Mouse (Mus musculus): ENCODE results near the gene Smarca4. TPM values are rescaled to one million over a fixed set of nuclear protein-coding genes. Genes with fewer than 3 reads are reported as not detected.

Smarca4 gene
- polyA plus RNA-seq, 1 experiment from 2014 or later, result 102 TPM

DNA sequence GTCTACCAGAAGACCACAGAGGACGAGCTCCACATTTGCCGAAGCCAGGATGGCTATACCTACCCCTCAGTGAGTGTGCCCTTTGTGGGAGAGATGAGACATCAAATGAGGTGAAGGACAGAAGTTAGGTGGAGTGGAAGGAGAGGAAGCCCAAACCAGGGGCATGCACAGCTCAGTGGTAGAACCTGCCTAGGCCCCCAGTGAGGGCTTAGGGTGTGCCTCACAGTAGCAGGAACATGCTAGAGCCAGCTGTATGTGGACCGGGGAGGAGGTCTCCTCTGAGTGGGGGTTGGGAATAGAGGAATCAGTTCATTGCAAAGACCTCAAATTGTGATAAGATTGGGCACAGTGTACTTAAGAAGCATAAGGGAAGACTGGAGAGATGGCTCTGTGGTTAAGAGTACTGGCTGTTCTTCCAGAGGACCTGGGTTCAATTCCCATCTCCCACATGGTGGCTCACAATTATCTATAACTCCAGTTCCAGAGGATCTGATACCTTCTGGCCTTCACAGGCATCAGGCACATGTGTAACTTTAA lies 131.3 kb downstream of the Smarca4 start:
- Histone ChIP-seq H3K27me3 (no peaks in the 10 kb centered on the region), H3K27ac (no peak overlapping the region), H3K9ac (no peak overlapping the region), H3K36me3 (peaks cover 79% of the 10 kb centered on the region), H3K4me2 (no peak overlapping the region), H3K4me3 (no peak overlapping the region), H3K4me1 (peaks cover 6% of the 10 kb centered on the region), H3K9me3 (no peaks in the 10 kb centered on the region)
- ATAC-seq (ENCODE audit: insufficient number of reproducible peaks, insufficient read depth, low FRiP score, low TSS enrichment, low read depth), result no peak
- WGBS, result 88% methylated on average over 3 of the region's 3 CpGs

DNA sequence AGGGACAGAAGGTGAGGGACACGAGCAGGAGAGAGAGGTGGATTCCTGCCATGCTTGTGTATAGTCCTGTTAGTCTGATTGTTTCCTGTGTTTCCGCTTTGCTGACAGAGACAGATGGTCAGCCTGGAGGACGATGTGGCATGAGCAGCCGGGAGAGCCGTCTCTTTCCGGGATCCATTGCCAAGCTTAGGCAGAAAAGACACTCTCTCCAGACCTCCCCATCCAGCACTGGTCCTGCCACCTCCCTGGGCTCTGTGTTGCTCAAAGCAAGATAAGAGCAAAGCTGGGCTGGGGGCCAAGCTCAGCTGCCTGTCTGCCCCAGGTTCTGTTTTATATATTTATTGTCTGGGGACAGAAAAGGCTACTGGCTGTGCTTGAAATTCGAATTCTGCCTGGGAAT lies 132.1 kb downstream of the Smarca4 start:
- no peak for ATAC-seq (ENCODE audit: insufficient number of reproducible peaks, insufficient read depth, low FRiP score, low TSS enrichment, low read depth)
- peaks cover 72% of the 10 kb centered on the region for H3K36me3 ChIP-seq

DNA sequence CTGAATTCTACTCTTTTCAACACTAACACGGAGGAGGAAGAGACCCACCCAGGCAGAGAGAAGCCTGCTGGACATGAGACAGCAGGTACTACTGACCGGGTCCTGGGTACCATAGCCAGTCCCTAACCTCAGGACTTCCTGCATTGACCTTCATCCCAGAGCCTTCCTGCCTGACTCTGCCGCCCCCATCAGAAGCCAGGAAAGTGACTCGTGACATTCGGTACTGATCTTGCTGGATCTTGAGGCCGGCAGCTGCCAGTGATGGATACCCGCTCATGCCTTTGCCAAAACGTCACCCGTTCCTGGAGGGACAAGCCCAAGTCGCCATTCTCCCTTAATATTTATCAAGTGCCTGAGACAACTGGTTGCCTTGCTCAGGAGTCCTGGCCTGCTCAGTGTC lies 132.5 kb downstream of the Smarca4 start:
- no peak overlapping the region for H3K4me2 ChIP-seq
- H3K4me1 ChIP-seq, result peaks cover 9% of the 10 kb centered on the region
- H3K9me3 ChIP-seq, result no peaks in the 10 kb centered on the region
- no peaks in the 10 kb centered on the region for H3K27me3 ChIP-seq
- no peak for ATAC-seq (ENCODE audit: insufficient number of reproducible peaks, insufficient read depth, low FRiP score, low TSS enrichment, low read depth)
- 87% methylated on average over 10 of the region's 10 CpGs for WGBS
- no peak overlapping the region for H3K9ac ChIP-seq
- peaks cover 71% of the 10 kb centered on the region for H3K36me3 ChIP-seq
- no peak overlapping the region for H3K4me3 ChIP-seq
- H3K27ac ChIP-seq, result no peak overlapping the region; the same call in 1 of the 2 replicates

More for the DNA sequence above, 132.1 kb downstream of the Smarca4 start:
- WGBS, result 79% methylated on average over 7 of the region's 7 CpGs
- H3K27ac ChIP-seq, result no peak overlapping the region
- no peak overlapping the region for H3K4me2 ChIP-seq
- no peaks in the 10 kb centered on the region for H3K27me3 ChIP-seq
- no peaks in the 10 kb centered on the region for H3K9me3 ChIP-seq
- H3K9ac ChIP-seq, result no peak overlapping the region
- H3K4me1 ChIP-seq, result peaks cover 9% of the 10 kb centered on the region
- no peak overlapping the region for H3K4me3 ChIP-seq

DNA sequence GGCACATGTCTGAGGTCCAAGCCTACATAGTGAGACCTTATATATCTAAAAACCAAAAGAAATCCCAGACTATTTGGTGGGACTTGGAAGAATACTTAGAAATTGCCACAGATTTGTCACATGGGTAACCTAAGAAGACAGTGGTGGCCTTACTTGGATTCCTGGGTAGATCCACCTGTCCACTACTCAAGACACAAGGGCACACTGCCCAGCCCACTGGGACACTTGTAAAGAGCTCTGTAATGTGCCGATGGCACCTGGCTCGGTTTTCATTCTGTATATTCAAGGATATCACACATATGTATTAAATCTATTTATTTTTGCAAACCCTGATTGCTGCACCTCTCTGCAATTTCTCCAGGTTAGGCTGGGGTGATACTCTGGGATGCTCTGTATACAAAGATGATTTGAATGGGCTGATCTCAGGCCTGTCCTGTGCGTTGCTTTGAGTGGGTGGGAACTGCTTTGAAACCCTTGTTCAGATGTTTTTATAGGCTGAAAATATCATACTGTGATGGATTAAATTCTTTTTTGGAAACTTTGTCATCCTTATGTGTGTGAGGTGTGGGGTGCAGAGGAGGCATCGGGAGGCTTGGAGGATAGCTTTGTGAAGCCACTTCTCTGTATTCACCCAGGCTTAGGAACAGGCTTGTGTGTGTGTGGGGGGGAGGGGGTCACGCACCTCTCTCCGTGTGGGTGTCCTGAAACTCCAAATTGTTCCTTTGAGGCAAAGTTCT lies 133.6 kb downstream of the Smarca4 start:
- H3K36me3 ChIP-seq, result peaks cover 67% of the 10 kb centered on the region
- H3K27me3 ChIP-seq, result no peaks in the 10 kb centered on the region
- ATAC-seq (ENCODE audit: insufficient number of reproducible peaks, insufficient read depth, low FRiP score, low TSS enrichment, low read depth), result no peak
- peaks cover 13% of the 10 kb centered on the region for H3K4me1 ChIP-seq
- WGBS, result 78% methylated on average over 6 of the region's 6 CpGs
- H3K4me2 ChIP-seq, result no peak overlapping the region
- H3K9me3 ChIP-seq, result no peaks in the 10 kb centered on the region
- H3K9ac ChIP-seq, result no peak overlapping the region
- no peak overlapping the region; the same call in 1 of the 2 replicates for H3K27ac ChIP-seq
- H3K4me3 ChIP-seq, result no peak overlapping the region

DNA sequence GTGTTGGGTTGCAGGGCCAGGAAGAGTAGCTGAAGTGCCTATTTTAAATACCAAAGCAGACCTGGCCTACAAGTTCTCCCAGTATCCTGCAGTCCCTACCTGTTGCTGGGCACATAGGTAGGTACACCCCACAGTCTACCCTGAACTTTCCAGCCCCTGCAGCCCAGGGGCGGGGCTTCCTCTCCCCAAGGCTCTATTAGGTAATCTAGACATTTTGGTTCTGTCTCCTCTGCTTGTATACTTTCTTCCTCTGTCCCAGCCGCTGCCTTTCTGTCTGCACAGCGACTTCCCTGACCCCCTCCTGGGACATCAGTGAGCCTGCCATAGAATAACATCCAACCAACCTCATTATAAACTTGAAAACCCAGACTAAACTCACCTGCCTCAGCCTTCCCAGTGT lies 134.4 kb downstream of the Smarca4 start:
- H3K9ac ChIP-seq, result no peak overlapping the region
- H3K4me3 ChIP-seq, result no peak overlapping the region
- peaks cover 13% of the 10 kb centered on the region for H3K4me1 ChIP-seq
- no peaks in the 10 kb centered on the region for H3K27me3 ChIP-seq
- 65% methylated on average over 3 of the region's 3 CpGs for WGBS
- no peaks in the 10 kb centered on the region for H3K9me3 ChIP-seq
- no peak for ATAC-seq (ENCODE audit: insufficient number of reproducible peaks, insufficient read depth, low FRiP score, low TSS enrichment, low read depth)
- peaks cover 61% of the 10 kb centered on the region for H3K36me3 ChIP-seq
- no peak overlapping the region for H3K4me2 ChIP-seq
- no peak overlapping the region for H3K27ac ChIP-seq

GRCm38 (mm10) chr9:21751347-21751746 lies 135.4 kb downstream of the Smarca4 start:
- Histone ChIP-seq H3K4me1 (peaks cover 13% of the 10 kb centered on the region), H3K9me3 (no peaks in the 10 kb centered on the region), H3K36me3 (peaks cover 59% of the 10 kb centered on the region), H3K9ac (no peak overlapping the region), H3K4me2 (no peak overlapping the region), H3K27ac (peak overlapping the region; percentile 78; the same call in 1 of the 2 replicates), H3K4me3 (no peak overlapping the region), H3K27me3 (no peaks in the 10 kb centered on the region)
- WGBS, result 76% methylated on average over 6 of the region's 6 CpGs
- no peak for ATAC-seq (ENCODE audit: insufficient number of reproducible peaks, insufficient read depth, low FRiP score, low TSS enrichment, low read depth)

GRCm38 (mm10) chr9:21752252-21752792 lies 136.4 kb downstream of the Smarca4 start:
- H3K4me3 ChIP-seq, result no peak overlapping the region
- WGBS, result 38% methylated on average over 10 of the region's 10 CpGs
- H3K36me3 ChIP-seq, result peaks cover 59% of the 10 kb centered on the region
- peak overlapping the region; percentile 78 for H3K27ac ChIP-seq
- no peak overlapping the region for H3K4me2 ChIP-seq
- peaks cover 13% of the 10 kb centered on the region for H3K4me1 ChIP-seq
- no peaks in the 10 kb centered on the region for H3K27me3 ChIP-seq
- ATAC-seq (ENCODE audit: insufficient number of reproducible peaks, insufficient read depth, low FRiP score, low TSS enrichment, low read depth), result peak; percentile 38
- H3K9me3 ChIP-seq, result no peaks in the 10 kb centered on the region
- peak overlapping the region; percentile 33; the same call in 1 of the 2 replicates for H3K9ac ChIP-seq

MicroRNAs within 50 kb of the gene (microRNA counts, 519-probe panel; counts per million panel counts)
- 236 counts per million, percentile 44 among the panel's probes with 10 or more counts for microRNA mmu-miR-1946b

Small RNA genes lying within 50 kb of the gene (microRNA-seq; reads per million reads assigned to microRNA genes)
- gene Mir1946b, result not detected

Other genes starting within 250 kb of the Smarca4 start
- gene Ilf3, start 248.3 kb upstream of the Smarca4 start, polyA plus RNA-seq (2015; fragmentation: Nextera tagmentation; extraction: Ambion mirVana), result 248 and 252 TPM in 2 replicates
- 47.0 and 53.5 TPM in 2 replicates for gene Qtrt1, start 204.3 kb upstream of the Smarca4 start, polyA plus RNA-seq (2015; fragmentation: Nextera tagmentation; extraction: Ambion mirVana)
- 74.5 and 79.8 TPM in 2 replicates for gene Dnm2, start 191.3 kb upstream of the Smarca4 start, polyA plus RNA-seq (2015; fragmentation: Nextera tagmentation; extraction: Ambion mirVana)
- gene Tmed1, start 105.9 kb upstream of the Smarca4 start, polyA plus RNA-seq (2015; fragmentation: Nextera tagmentation; extraction: Ambion mirVana), result 112 and 123 TPM in 2 replicates
- 6.2 and 7.3 TPM in 2 replicates for gene AB124611, start 90.0 kb upstream of the Smarca4 start, polyA plus RNA-seq (2015; fragmentation: Nextera tagmentation; extraction: Ambion mirVana)
- 46.2 and 47.1 TPM in 2 replicates for gene Carm1, start 69.3 kb upstream of the Smarca4 start, polyA plus RNA-seq (2015; fragmentation: Nextera tagmentation; extraction: Ambion mirVana)
- gene Timm29, start 23.4 kb upstream of the Smarca4 start, polyA plus RNA-seq (2015; fragmentation: Nextera tagmentation; extraction: Ambion mirVana), result 30.4 and 32.1 TPM in 2 replicates
- gene Yipf2, start 23.3 kb upstream of the Smarca4 start, polyA plus RNA-seq (2015; fragmentation: Nextera tagmentation; extraction: Ambion mirVana), result 23.8 and 27.8 TPM in 2 replicates
- 31.2 and 37.3 TPM in 2 replicates for gene Ldlr, start 107.3 kb downstream of the Smarca4 start, polyA plus RNA-seq (2015; fragmentation: Nextera tagmentation; extraction: Ambion mirVana)
- 105 and 111 TPM in 2 replicates for gene Spc24, start 144.1 kb downstream of the Smarca4 start, polyA plus RNA-seq (2015; fragmentation: Nextera tagmentation; extraction: Ambion mirVana)
- gene Kank2, start 182.6 kb downstream of the Smarca4 start, polyA plus RNA-seq (2015; fragmentation: Nextera tagmentation; extraction: Ambion mirVana), result 20.8 and 22.6 TPM in 2 replicates
- gene Angptl8, start 219.3 kb downstream of the Smarca4 start, polyA plus RNA-seq (2015; fragmentation: Nextera tagmentation; extraction: Ambion mirVana), result 0.74 and 1.1 TPM in 2 replicates
- gene Dock6, start 236.5 kb downstream of the Smarca4 start, polyA plus RNA-seq (2015; fragmentation: Nextera tagmentation; extraction: Ambion mirVana), result 27.4 and 29.2 TPM in 2 replicates

All from embryonic facial prominence, embryonic 13.5 days (tissue).